Mouse (Mus musculus) testis, adult 2 months (tissue): Measurements from ENCODE around the gene Cabp2.

Experiments used
- CTCF ChIP-seq: fragments of 200-500 bp; IDR thresholded peaks from 2 replicates; pipeline ENCODE4 v1.5.1; 2012; ENCODE audit warnings: low read depth, mild to moderate bottlenecking, inconsistent platforms, low read length, moderate library complexity; ENCODE audit not compliant: control insufficient read depth, insufficient read depth, insufficient replicate concordance
- POLR2A ChIP-seq: fragments of 200-500 bp; IDR thresholded peaks from 2 replicates; pipeline ENCODE4 v1.6.1; 2012; ENCODE audit warnings: low read depth, mild to moderate bottlenecking, inconsistent platforms, low read length, moderate library complexity; ENCODE audit not compliant: control insufficient read depth

GRCm38 (mm10) chr19:4101466-4101865, 20.1 kb downstream of the Cabp2 start:
- TF ChIP-seq CTCF = no peak
- TF ChIP-seq POLR2A = no peak
